Mouse (Mus musculus): ENCODE measurements around the gene Tmem59.

GRCm38 (mm10) chr4:107130534-107130933 is 47.7 kb upstream of the Tmem59 start:
- TF ChIP-seq POLR2A (IDR thresholded peaks at IDR 0.05; ENCODE audit: low read depth, low read length) (no peak), CTCF (IDR thresholded peaks at IDR 0.05; ENCODE audit: borderline replicate concordance, insufficient read depth, low read length) (no peak)

Measured in embryonic fibroblast, embryonic 13.5 days (primary cell).